Mouse (Mus musculus): Measurements from ENCODE around the gene Akna.

GRCm38 (mm10) chr4:63410583-63410934 is 7.4 kb upstream of the Akna start:
- TF ChIP-seq CTCF (IDR thresholded peaks at IDR 0.05; ENCODE audit: low read depth, low read length) (no peak), POLR2A (IDR thresholded peaks at IDR 0.05; ENCODE audit: extremely low read depth, insufficient read depth, low read length) (no peak)
